Mouse (Mus musculus) lung, adult 2 months (tissue): ENCODE data around the gene Ndufb4.

Source experiments
- CTCF ChIP-seq: fragments of 200-500 bp; IDR thresholded peaks from 2 replicates; pipeline ENCODE4 v1.5.1; 2011; ENCODE audit warnings: mild to moderate bottlenecking, low read length, control low read depth; ENCODE audit not compliant: insufficient read depth
- POLR2A ChIP-seq: fragments of 200-500 bp; IDR thresholded peaks from 2 replicates; pipeline ENCODE4 v1.6.1; 2011; ENCODE audit warnings: low read depth, mild to moderate bottlenecking, control low read depth, low read length, borderline replicate concordance; ENCODE audit errors: extremely low read depth

GRCm38 (mm10) chr16:37676677-37677072, 22.4 kb upstream of the Ndufb4 start:
- no peak for TF ChIP-seq POLR2A
- TF ChIP-seq CTCF, result no peak
